Mouse (Mus musculus) cerebellum, adult 2 months (tissue): ENCODE measurements around the gene Max.

Experiments used
- CTCF ChIP-seq: fragments of 200-500 bp; IDR thresholded peaks from 2 replicates; pipeline ENCODE4 v1.5.1; 2011; ENCODE audit warnings: low read depth, mild to moderate bottlenecking, control low read depth, low read length, moderate library complexity, borderline replicate concordance; ENCODE audit not compliant: insufficient read depth
- POLR2A ChIP-seq: fragments of 200-500 bp; IDR thresholded peaks from 2 replicates; pipeline ENCODE4 v1.6.1; 2011; ENCODE audit warnings: low read length, control low read depth, borderline replicate concordance; ENCODE audit not compliant: insufficient read depth

DNA sequence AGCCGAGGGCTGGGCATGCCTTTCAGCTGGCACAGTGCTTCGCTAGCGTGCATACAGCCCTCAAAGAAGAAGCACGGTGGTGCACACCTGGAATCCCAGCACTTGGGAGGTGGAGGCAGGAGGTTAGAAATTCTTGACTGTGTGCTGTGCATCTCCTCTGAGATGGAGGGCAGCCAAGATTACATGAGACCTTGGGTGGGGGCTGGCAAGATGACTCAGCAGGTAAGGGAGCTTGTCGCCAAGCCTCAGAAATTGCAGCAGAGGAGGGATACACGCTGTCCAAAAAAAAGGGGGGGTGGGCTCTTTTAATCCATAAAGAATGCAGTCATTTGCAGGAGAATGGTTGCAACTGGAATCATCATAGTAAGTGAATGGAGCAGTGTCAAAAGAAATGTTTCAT lies 43.9 kb downstream of the Max start:
- TF ChIP-seq CTCF (no peak), POLR2A (no peak)
